Mouse (Mus musculus) limb, embryonic 13.5 days (tissue): ENCODE measurements around the gene Etv6. TPM values are rescaled to one million over a fixed set of nuclear protein-coding genes. Genes with fewer than 3 reads are reported as not detected.

ENCODE experiments used
- ATAC-seq: fragments of 200-750 bp; cut with Nextera tagmentation; 2 replicates; pipeline ENCODE4 v1.8.0; 2017; ENCODE audit warnings: low read depth, moderate number of reproducible peaks, moderate TSS enrichment; ENCODE audit not compliant: low FRiP score
- H3K27ac ChIP-seq: fragments of 300-500 bp; sonication (generic); 2 replicates; pipeline ENCODE4 v1.5.1; 2015; ENCODE audit warnings: inconsistent platforms, mild to moderate bottlenecking, moderate library complexity
- H3K27me3 ChIP-seq: fragments of 300-500 bp; sonication (generic); 2 replicates; pipeline ENCODE4 v1.6.1; 2015; ENCODE audit warnings: mild to moderate bottlenecking, inconsistent platforms
- H3K36me3 ChIP-seq: fragments of 300-500 bp; sonication (generic); 2 replicates; pipeline ENCODE4 v1.6.1; 2015; ENCODE audit warnings: inconsistent platforms, mild to moderate bottlenecking, moderate library complexity
- H3K4me1 ChIP-seq: fragments of 300-500 bp; sonication (generic); 2 replicates; pipeline ENCODE4 v1.6.1; 2015; ENCODE audit warnings: inconsistent platforms
- H3K4me2 ChIP-seq: fragments of 300-500 bp; sonication (generic); replicated peaks from 2 replicates; pipeline ENCODE4 v1.6.1; 2015; ENCODE audit warnings: inconsistent platforms, mild to moderate bottlenecking, moderate library complexity
- H3K4me3 ChIP-seq: fragments of 300-500 bp; sonication (generic); 2 replicates; pipeline ENCODE4 v1.5.1; 2015; ENCODE audit warnings: moderate library complexity, mild to moderate bottlenecking, inconsistent platforms
- H3K9ac ChIP-seq: fragments of 300-500 bp; sonication (generic); 2 replicates; pipeline ENCODE4 v1.6.1; 2015; ENCODE audit warnings: mild to moderate bottlenecking, inconsistent platforms
- H3K9me3 ChIP-seq: fragments of 300-500 bp; sonication (generic); 2 replicates; pipeline ENCODE4 v1.6.1; 2016; ENCODE audit warnings: inconsistent platforms
- WGBS: fragments of 180-500 bp; shearing (Covaris S2); methylation state at CpG from one replicate; pipeline ENCODE4 v1.1.7; 2015; 5-methylcytosine and 5-hydroxymethylcytosine counted together
- polyA plus RNA-seq: library from polyadenylated mRNA; unstranded; fragments of >200 nt; fragmentation: Nextera tagmentation; extraction: Ambion mirVana; gene quantifications from 2 replicates; pipeline ENCODE4 v1.2.1, GENCODE M21; 2015

Etv6 gene
- polyA plus RNA-seq, 1 experiment from 2014 or later, result 15.4 TPM

GRCm38 (mm10) chr6:134151853-134152505, 116.5 kb downstream of the Etv6 start:
- H3K4me3 ChIP-seq, result no peak overlapping the region
- H3K4me2 ChIP-seq, result no peak overlapping the region
- no peaks in the 10 kb centered on the region for H3K27me3 ChIP-seq
- H3K9ac ChIP-seq, result no peak overlapping the region
- no peaks in the 10 kb centered on the region for H3K36me3 ChIP-seq
- H3K27ac ChIP-seq, result 0 out of 2 replicates have a peak overlapping the region, but pooled peaks have one; percentile 61
- no peak for ATAC-seq
- peaks cover 67% of the 10 kb centered on the region for H3K4me1 ChIP-seq
- no peaks in the 10 kb centered on the region for H3K9me3 ChIP-seq
- 55% methylated on average over 9 of the region's 9 CpGs for WGBS

- Histone ChIP-seq H3K27ac (no peak overlapping the region), H3K27me3 (no peaks in the 10 kb centered on the region), H3K4me2 (no peak overlapping the region), H3K4me3 (no peak overlapping the region), H3K9ac (no peak overlapping the region), H3K4me1 (peaks cover 69% of the 10 kb centered on the region), H3K9me3 (no peaks in the 10 kb centered on the region), H3K36me3 (no peaks in the 10 kb centered on the region)
- WGBS, result 88% methylated on average over 6 of the region's 6 CpGs
- no peak for ATAC-seq
Measured at GRCm38 (mm10) chr6:134152539-134152938, 117.0 kb downstream of the Etv6 start.

DNA sequence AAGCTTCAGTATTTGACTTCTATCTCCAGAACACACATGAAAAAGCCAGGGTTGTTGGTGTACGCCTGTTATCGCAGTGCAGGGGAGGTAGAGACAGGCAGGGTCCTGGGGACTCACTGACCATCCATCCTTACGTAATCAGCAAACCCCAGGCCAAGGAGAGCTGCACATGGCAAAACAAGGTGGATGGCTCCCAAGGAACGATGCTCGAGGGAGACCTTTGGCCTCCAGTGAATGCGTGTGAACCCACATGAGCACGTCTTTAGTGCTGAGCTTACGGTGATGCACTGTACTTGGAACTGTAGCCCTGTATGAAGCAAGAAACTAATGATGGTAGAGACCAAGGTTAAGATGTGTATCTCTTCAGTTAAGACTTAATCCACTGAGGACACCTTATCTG, 119.2 kb downstream of the Etv6 start:
- Histone ChIP-seq H3K27ac (no peak overlapping the region), H3K9me3 (no peaks in the 10 kb centered on the region), H3K36me3 (no peaks in the 10 kb centered on the region), H3K9ac (no peak overlapping the region), H3K4me1 (peaks cover 73% of the 10 kb centered on the region), H3K4me3 (no peak overlapping the region), H3K4me2 (no peak overlapping the region), H3K27me3 (no peaks in the 10 kb centered on the region)
- no peak for ATAC-seq
- WGBS, result 89% methylated on average over 8 of the region's 8 CpGs

GRCm38 (mm10) chr6:134155900-134156623, 120.6 kb downstream of the Etv6 start:
- H3K4me2 ChIP-seq, result no peak overlapping the region
- no peaks in the 10 kb centered on the region for H3K27me3 ChIP-seq
- ATAC-seq, result peak; percentile 13; the same call in 1 of the 2 replicates
- H3K9ac ChIP-seq, result no peak overlapping the region
- H3K4me1 ChIP-seq, result peaks cover 75% of the 10 kb centered on the region
- H3K4me3 ChIP-seq, result no peak overlapping the region
- H3K27ac ChIP-seq, result no peak overlapping the region; the same call in 1 of the 2 replicates
- no peaks in the 10 kb centered on the region for H3K36me3 ChIP-seq
- H3K9me3 ChIP-seq, result no peaks in the 10 kb centered on the region
- WGBS, result 48% methylated on average over 8 of the region's 8 CpGs

DNA sequence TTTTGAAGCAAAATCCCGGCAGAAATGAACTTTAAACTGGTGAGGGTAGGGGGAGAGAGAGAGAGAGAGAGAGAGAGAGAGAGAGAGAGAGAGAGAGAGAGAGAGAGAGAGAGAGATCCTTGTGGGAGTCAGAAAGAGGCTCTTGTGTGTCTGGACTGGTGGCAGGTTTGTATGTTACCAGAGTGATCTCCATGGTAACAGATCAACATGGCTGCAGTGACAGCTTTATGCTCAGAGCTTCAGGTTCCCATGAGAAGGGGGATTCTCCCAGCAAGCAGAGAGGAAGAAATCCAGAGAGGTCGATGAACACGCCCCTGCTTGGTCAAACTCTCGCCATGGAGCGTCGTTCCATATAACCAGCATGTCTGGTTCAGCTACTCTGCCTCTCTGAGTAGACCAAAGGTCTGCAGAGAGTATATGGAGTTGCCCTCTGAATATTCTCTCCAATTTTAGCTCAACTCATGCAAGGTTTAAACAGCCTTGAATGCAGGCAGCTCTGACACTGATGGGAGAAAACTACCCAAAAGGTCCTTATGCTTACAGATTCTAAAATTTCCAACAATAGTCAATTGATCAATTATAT, 122.1 kb downstream of the Etv6 start:
- no peaks in the 10 kb centered on the region for H3K9me3 ChIP-seq
- ATAC-seq, result no peak
- no peaks in the 10 kb centered on the region for H3K27me3 ChIP-seq
- H3K36me3 ChIP-seq, result no peaks in the 10 kb centered on the region; the same call in 1 of the 2 replicates
- no peak overlapping the region for H3K9ac ChIP-seq
- peaks cover 74% of the 10 kb centered on the region for H3K4me1 ChIP-seq
- no peak overlapping the region for H3K4me2 ChIP-seq
- H3K4me3 ChIP-seq, result no peak overlapping the region
- H3K27ac ChIP-seq, result no peak overlapping the region
- WGBS, result 61% methylated on average over 6 of the region's 6 CpGs

DNA sequence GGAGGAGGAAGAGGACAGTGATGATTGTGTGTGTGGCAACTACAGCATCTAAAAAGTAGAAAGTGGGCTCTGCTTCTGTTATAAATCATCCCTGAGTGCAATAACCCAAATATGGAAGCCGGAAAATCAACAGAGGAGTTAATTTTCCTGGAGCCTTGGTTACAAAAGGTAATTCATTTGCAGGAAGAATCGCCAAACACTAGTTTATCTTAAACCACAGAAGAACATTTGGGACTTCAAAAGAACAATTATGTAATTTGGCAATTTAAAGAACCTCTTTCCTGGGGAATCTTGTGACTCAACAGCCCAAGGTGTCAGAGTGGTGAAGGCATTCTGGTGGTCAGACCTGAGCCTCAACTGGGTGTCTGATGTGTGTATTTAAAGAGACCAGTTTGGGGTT, 122.7 kb downstream of the Etv6 start:
- 59% methylated on average over 2 of the region's 2 CpGs for WGBS
- H3K36me3 ChIP-seq, result no peaks in the 10 kb centered on the region; the same call in 1 of the 2 replicates

DNA sequence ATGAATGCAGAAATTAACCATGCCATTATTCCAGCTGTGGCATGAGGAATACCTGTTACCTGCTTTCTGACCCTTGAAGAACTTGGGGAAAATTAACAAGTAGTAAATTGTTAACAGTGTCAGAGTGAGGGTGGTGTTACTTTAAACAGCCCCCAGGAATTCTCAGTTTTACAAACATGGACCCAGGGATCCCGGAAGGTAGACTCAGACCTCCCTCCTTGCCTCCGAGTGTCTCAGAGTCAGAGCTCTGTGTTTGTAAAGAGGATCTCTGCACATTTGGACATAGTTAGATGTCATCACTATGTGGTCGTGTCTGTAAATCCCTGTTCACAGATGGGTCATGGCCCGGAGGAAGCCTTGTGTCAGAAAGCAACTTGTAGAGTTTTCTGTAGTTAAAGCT, 124.2 kb downstream of the Etv6 start:
- no peak overlapping the region for H3K9ac ChIP-seq
- H3K4me1 ChIP-seq, result peaks cover 71% of the 10 kb centered on the region
- H3K4me3 ChIP-seq, result no peak overlapping the region
- ATAC-seq, result no peak
- 61% methylated on average over 4 of the region's 4 CpGs for WGBS
- H3K27ac ChIP-seq, result no peak overlapping the region
- H3K9me3 ChIP-seq, result no peaks in the 10 kb centered on the region
- H3K4me2 ChIP-seq, result no peak overlapping the region
- H3K36me3 ChIP-seq, result no peaks in the 10 kb centered on the region; the same call in 1 of the 2 replicates
- no peaks in the 10 kb centered on the region for H3K27me3 ChIP-seq

More for the DNA sequence above, 122.7 kb downstream of the Etv6 start:
- no peak for ATAC-seq
- no peak overlapping the region for H3K27ac ChIP-seq
- H3K9me3 ChIP-seq, result no peaks in the 10 kb centered on the region
- H3K4me1 ChIP-seq, result peaks cover 77% of the 10 kb centered on the region
- H3K9ac ChIP-seq, result no peak overlapping the region
- H3K4me2 ChIP-seq, result no peak overlapping the region
- no peaks in the 10 kb centered on the region for H3K27me3 ChIP-seq
- H3K4me3 ChIP-seq, result no peak overlapping the region

- Histone ChIP-seq H3K27me3 (no peaks in the 10 kb centered on the region), H3K4me3 (no peak overlapping the region), H3K4me2 (peak overlapping the region; percentile 27), H3K27ac (no peak overlapping the region), H3K9ac (no peak overlapping the region), H3K36me3 (no peaks in the 10 kb centered on the region; the same call in 1 of the 2 replicates), H3K9me3 (no peaks in the 10 kb centered on the region), H3K4me1 (peaks cover 59% of the 10 kb centered on the region)
- 34% methylated on average over 13 of the region's 13 CpGs for WGBS
- ATAC-seq, result peak; percentile 86
Measured at GRCm38 (mm10) chr6:134161040-134161439, 125.5 kb downstream of the Etv6 start.

DNA sequence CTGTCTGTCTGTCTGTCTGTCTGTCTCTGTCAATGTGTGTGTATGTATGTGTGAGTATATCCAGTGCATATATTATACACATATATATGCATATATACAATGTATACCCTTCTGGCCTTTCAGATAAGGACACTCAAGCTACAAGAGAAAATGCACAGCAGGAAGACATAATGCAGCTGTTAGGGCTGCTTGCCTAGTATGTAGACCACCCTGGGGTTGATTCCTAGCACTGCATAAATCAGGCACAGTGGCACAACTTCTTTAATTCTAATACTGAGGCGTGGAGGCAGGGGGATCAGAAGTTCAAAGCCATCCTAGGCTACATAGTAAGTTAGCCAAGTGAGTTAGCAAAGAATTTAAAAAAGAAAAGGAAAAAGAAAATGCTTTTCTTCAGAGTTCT, 127.8 kb downstream of the Etv6 start:
- no peak for ATAC-seq
- Histone ChIP-seq H3K4me3 (no peak overlapping the region), H3K36me3 (no peaks in the 10 kb centered on the region; the same call in 1 of the 2 replicates), H3K27ac (no peak overlapping the region), H3K9me3 (no peaks in the 10 kb centered on the region), H3K27me3 (no peaks in the 10 kb centered on the region), H3K4me1 (peaks cover 42% of the 10 kb centered on the region), H3K9ac (no peak overlapping the region), H3K4me2 (no peak overlapping the region)
- WGBS, result 91% methylated on average over 1 of the region's 1 CpGs

DNA sequence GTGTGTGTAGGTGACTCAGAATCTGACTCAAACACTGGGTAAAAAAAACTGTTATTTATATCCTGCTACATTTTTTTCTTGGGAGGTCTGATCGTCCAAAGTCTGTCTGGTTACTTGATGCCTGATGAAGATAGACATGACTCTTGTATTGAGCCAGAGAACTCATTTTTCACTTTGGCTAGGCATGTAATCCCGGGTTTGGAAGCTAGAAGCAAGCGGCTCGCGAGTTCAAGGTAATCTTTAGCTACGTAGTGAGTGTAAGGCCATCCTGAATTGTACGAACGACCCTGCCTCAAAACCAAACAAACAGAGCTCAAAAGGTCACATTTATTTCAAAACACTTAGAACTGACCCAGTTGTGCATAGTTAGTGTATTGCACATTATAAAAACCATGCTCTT, 128.9 kb downstream of the Etv6 start:
- H3K9me3 ChIP-seq, result no peaks in the 10 kb centered on the region
- H3K4me3 ChIP-seq, result no peak overlapping the region
- peaks cover 48% of the 10 kb centered on the region for H3K4me1 ChIP-seq
- H3K9ac ChIP-seq, result no peak overlapping the region
- H3K27ac ChIP-seq, result no peak overlapping the region
- ATAC-seq, result no peak
- no peaks in the 10 kb centered on the region for H3K27me3 ChIP-seq
- no peaks in the 10 kb centered on the region; the same call in 1 of the 2 replicates for H3K36me3 ChIP-seq
- no peak overlapping the region for H3K4me2 ChIP-seq
- WGBS, result 78% methylated on average over 8 of the region's 8 CpGs

- WGBS, result 69% methylated on average over 8 of the region's 8 CpGs
Measured at GRCm38 (mm10) chr6:134165012-134165411, 129.5 kb downstream of the Etv6 start.

DNA sequence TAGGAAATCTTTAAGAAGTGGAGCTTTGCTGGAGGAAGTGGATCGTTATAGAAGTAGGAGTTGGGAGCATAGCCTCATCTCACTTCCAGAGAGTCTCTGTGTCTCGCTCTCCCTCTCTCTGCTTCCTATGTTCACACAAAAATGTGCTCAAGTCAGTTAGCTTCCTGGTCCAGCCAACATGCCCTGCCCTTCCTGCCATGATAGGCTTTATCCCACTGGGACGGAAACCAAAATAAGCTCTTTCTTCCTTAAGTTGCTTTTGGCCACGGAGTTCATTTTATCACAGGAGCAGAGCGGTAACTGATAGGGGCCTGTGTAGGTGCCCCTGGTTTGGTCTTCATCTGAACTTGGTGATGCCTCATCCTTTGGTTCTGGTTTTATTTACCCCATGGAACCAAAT, 132.5 kb downstream of the Etv6 start:
- 0 out of 2 replicates have a peak, but pooled peaks cover 3% of the 10 kb centered on the region for H3K36me3 ChIP-seq
- no peaks in the 10 kb centered on the region for H3K9me3 ChIP-seq
- no peak overlapping the region for H3K4me3 ChIP-seq
- no peak overlapping the region for H3K27ac ChIP-seq
- peaks cover 22% of the 10 kb centered on the region for H3K4me1 ChIP-seq
- H3K27me3 ChIP-seq, result no peaks in the 10 kb centered on the region
- no peak overlapping the region for H3K9ac ChIP-seq
- H3K4me2 ChIP-seq, result no peak overlapping the region
- ATAC-seq, result no peak
- 62% methylated on average over 5 of the region's 5 CpGs for WGBS

More at GRCm38 (mm10) chr6:134165012-134165411, 129.5 kb downstream of the Etv6 start:
- Histone ChIP-seq H3K4me2 (no peak overlapping the region), H3K9me3 (no peaks in the 10 kb centered on the region), H3K4me1 (peaks cover 41% of the 10 kb centered on the region), H3K36me3 (no peaks in the 10 kb centered on the region; the same call in 1 of the 2 replicates), H3K9ac (no peak overlapping the region), H3K27me3 (no peaks in the 10 kb centered on the region), H3K4me3 (no peak overlapping the region), H3K27ac (no peak overlapping the region)
- ATAC-seq, result no peak
